Mouse (Mus musculus): Measurements from ENCODE around the gene Drg2. TPM values are rescaled to one million over a fixed set of nuclear protein-coding genes. Genes with fewer than 3 reads are reported as not detected.
"Not testable (repeated sequence)": the region's sequence is repeated elsewhere in the genome, so short reads cannot be mapped to it uniquely, and the experiment has no call there.

Drg2 gene
- polyA plus RNA-seq, 1 experiment from 2014 or later = 36.8 TPM

GRCm38 (mm10) chr11:60422046-60422668 lies 32.2 kb upstream of the Drg2 start:
- H3K9me3 ChIP-seq (replicated peaks; ENCODE audit: control insufficient read depth, low read length) = no peaks in the 10 kb centered on the region
- no peak for ATAC-seq (ENCODE audit: low read depth)
- no peak overlapping the region for H3K27ac ChIP-seq (ENCODE audit: low read length)
- no peaks in the 10 kb centered on the region for H3K36me3 ChIP-seq (ENCODE audit: control insufficient read depth, insufficient read depth)
- H3K4me2 ChIP-seq (ENCODE audit: low read depth, low read length) = no peak overlapping the region
- H3K9ac ChIP-seq (ENCODE audit: low read depth, low read length) = no peak overlapping the region
- peaks cover 12% of the 10 kb centered on the region for H3K4me1 ChIP-seq (ENCODE audit: control insufficient read depth, low read depth, low read length)
- H3K27me3 ChIP-seq (ENCODE audit: control insufficient read depth, insufficient read depth, low read depth, low read length) = no peaks in the 10 kb centered on the region
- no peak overlapping the region for H3K4me3 ChIP-seq (ENCODE audit: low read depth, low read length)
- WGBS (ENCODE audit: insufficient replicate concordance) = 67% methylated on average over 5 of the region's 6 CpGs

- Histone ChIP-seq H3K4me3 (ENCODE audit: low read depth, low read length) (no peak overlapping the region), H3K9ac (ENCODE audit: low read depth, low read length) (no peak overlapping the region), H3K36me3 (ENCODE audit: control insufficient read depth, insufficient read depth) (no peaks in the 10 kb centered on the region), H3K4me2 (ENCODE audit: low read depth, low read length) (no peak overlapping the region), H3K4me1 (ENCODE audit: control insufficient read depth, low read depth, low read length) (peaks cover 10% of the 10 kb centered on the region), H3K27ac (ENCODE audit: low read length) (no peak overlapping the region), H3K9me3 (replicated peaks; ENCODE audit: control insufficient read depth, low read length) (no peaks in the 10 kb centered on the region), H3K27me3 (ENCODE audit: control insufficient read depth, insufficient read depth, low read depth, low read length) (no peaks in the 10 kb centered on the region)
- 78% methylated on average over 1 of the region's 1 CpGs for WGBS (ENCODE audit: insufficient replicate concordance)
- no peak for ATAC-seq (ENCODE audit: low read depth)
Observed at GRCm38 (mm10) chr11:60423006-60423405, 31.4 kb upstream of the Drg2 start.

DNA sequence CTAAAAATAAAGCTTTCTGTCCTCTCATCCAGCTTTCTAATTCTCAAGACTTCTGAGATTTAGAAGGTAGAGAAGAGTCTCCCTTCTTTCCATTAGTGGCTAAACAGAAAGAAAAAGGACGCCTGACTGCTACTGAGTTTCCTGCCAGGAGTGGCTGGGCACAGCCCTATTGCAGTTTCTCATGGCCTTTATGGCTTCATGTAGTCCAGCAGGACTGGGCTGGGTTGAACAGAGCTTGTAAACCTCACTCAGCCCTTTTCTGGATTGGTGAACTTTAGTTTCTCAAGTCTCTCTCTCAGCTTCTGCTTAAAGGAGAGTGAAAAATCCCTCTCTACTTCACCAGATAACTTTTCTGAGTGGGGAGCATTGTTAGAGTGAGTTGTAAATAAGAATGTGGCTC lies 28.0 kb upstream of the Drg2 start:
- H3K9me3 ChIP-seq (replicated peaks; ENCODE audit: control insufficient read depth, low read length) = no peaks in the 10 kb centered on the region
- H3K27me3 ChIP-seq (ENCODE audit: control insufficient read depth, insufficient read depth, low read depth, low read length) = no peaks in the 10 kb centered on the region
- no peak overlapping the region for H3K27ac ChIP-seq (ENCODE audit: low read length)
- WGBS (ENCODE audit: insufficient replicate concordance) = 77% methylated on average over 1 of the region's 1 CpGs
- H3K4me2 ChIP-seq (ENCODE audit: low read depth, low read length) = no peak overlapping the region
- no peak overlapping the region for H3K9ac ChIP-seq (ENCODE audit: low read depth, low read length)
- H3K4me3 ChIP-seq (ENCODE audit: low read depth, low read length) = no peak overlapping the region
- H3K36me3 ChIP-seq (ENCODE audit: control insufficient read depth, insufficient read depth) = no peaks in the 10 kb centered on the region
- no peaks in the 10 kb centered on the region; the same call in 1 of the 2 replicates for H3K4me1 ChIP-seq (ENCODE audit: control insufficient read depth, low read depth, low read length)
- no peak for ATAC-seq (ENCODE audit: low read depth)

GRCm38 (mm10) chr11:60427628-60428027 lies 26.8 kb upstream of the Drg2 start:
- Histone ChIP-seq H3K27me3 (ENCODE audit: control insufficient read depth, insufficient read depth, low read depth, low read length) (no peaks in the 10 kb centered on the region), H3K4me2 (ENCODE audit: low read depth, low read length) (no peak overlapping the region), H3K9me3 (replicated peaks; ENCODE audit: control insufficient read depth, low read length) (no peaks in the 10 kb centered on the region), H3K9ac (ENCODE audit: low read depth, low read length) (no peak overlapping the region), H3K27ac (ENCODE audit: low read length) (no peak overlapping the region), H3K4me3 (ENCODE audit: low read depth, low read length) (no peak overlapping the region), H3K36me3 (ENCODE audit: control insufficient read depth, insufficient read depth) (peaks cover 3% of the 10 kb centered on the region; the same call in 1 of the 2 replicates), H3K4me1 (ENCODE audit: control insufficient read depth, low read depth, low read length) (no peaks in the 10 kb centered on the region; the same call in 1 of the 2 replicates)
- no peak for ATAC-seq (ENCODE audit: low read depth)
- 61% methylated on average over 3 of the region's 3 CpGs for WGBS (ENCODE audit: insufficient replicate concordance)

DNA sequence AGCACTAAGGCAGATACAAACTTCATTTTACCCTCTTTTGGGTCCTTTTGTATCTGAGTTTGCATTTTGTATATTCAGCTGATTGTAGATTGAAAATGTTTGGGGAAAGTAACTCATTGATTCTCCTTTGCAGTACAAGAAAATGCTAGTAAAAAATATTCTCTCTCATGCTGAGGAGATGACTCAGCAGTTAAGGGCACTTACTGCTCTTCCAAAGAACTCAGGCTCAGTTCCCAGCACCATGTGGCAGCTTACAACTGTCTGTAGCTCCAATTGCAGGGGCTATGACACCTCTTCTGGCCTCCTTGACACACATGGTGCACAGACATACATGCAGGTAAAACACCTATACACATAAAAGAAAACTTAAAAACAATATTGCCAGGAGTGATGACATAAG lies 20.9 kb upstream of the Drg2 start:
- no peak for ATAC-seq (ENCODE audit: low read depth)
- Histone ChIP-seq H3K9me3 (replicated peaks; ENCODE audit: control insufficient read depth, low read length) (no peaks in the 10 kb centered on the region), H3K4me2 (ENCODE audit: low read depth, low read length) (no peak overlapping the region), H3K36me3 (ENCODE audit: control insufficient read depth, insufficient read depth) (peaks cover 12% of the 10 kb centered on the region), H3K27me3 (ENCODE audit: control insufficient read depth, insufficient read depth, low read depth, low read length) (no peaks in the 10 kb centered on the region), H3K9ac (ENCODE audit: low read depth, low read length) (no peak overlapping the region), H3K4me3 (ENCODE audit: low read depth, low read length) (no peak overlapping the region), H3K27ac (ENCODE audit: low read length) (no peak overlapping the region), H3K4me1 (ENCODE audit: control insufficient read depth, low read depth, low read length) (no peaks in the 10 kb centered on the region; the same call in 1 of the 2 replicates)

DNA sequence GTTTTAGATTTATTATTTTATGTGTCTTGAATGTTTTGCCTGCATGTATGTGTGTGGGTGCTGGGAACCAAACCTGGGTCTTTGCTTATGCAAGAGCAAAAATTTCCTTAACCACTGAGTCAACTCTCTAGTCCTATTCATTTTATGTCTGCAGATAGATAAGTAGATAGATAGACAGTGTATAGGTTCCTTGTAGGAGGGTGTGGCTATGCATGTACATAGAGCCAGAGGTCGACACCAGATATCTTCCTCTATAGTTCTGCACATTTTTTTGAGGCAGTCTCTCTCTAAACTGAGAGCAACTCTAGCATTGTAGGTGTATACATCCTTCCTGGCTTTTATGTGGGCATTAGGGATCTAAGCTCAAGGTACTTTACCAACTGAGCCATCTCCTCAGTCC lies 19.3 kb upstream of the Drg2 start:
- Histone ChIP-seq H3K9ac (ENCODE audit: low read depth, low read length) (no peak overlapping the region), H3K4me1 (ENCODE audit: control insufficient read depth, low read depth, low read length) (no peaks in the 10 kb centered on the region; the same call in 1 of the 2 replicates), H3K27me3 (ENCODE audit: control insufficient read depth, insufficient read depth, low read depth, low read length) (no peaks in the 10 kb centered on the region), H3K27ac (ENCODE audit: low read length) (no peak overlapping the region), H3K4me3 (ENCODE audit: low read depth, low read length) (no peak overlapping the region), H3K9me3 (replicated peaks; ENCODE audit: control insufficient read depth, low read length) (no peaks in the 10 kb centered on the region), H3K4me2 (ENCODE audit: low read depth, low read length) (no peak overlapping the region), H3K36me3 (ENCODE audit: control insufficient read depth, insufficient read depth) (peaks cover 12% of the 10 kb centered on the region)
- WGBS (ENCODE audit: insufficient replicate concordance) = 48% methylated on average over 1 of the region's 1 CpGs
- ATAC-seq (ENCODE audit: low read depth) = no peak

DNA sequence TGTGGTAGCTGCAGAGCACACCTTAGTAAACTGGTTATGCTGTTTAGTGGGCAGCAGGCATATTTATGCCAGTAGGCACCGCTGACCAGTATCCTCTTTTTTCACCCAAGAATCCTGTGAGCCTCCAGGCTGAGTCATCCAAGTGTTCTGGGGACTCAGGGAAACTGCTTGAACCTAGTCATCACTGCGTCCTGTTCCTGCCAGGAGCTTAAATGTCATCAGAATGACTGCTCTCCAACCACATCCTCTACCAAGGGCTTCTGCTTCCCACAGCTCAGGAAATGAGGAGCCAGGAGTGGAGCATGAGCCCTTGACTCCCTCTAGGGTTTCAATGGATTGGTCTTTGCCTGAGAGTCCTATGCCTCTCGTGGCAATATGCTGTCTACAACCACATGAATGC lies 17.8 kb upstream of the Drg2 start:
- Histone ChIP-seq H3K4me2 (ENCODE audit: low read depth, low read length) (no peak overlapping the region), H3K4me3 (ENCODE audit: low read depth, low read length) (no peak overlapping the region), H3K27ac (ENCODE audit: low read length) (no peak overlapping the region), H3K9me3 (replicated peaks; ENCODE audit: control insufficient read depth, low read length) (no peaks in the 10 kb centered on the region), H3K27me3 (ENCODE audit: control insufficient read depth, insufficient read depth, low read depth, low read length) (no peaks in the 10 kb centered on the region), H3K36me3 (ENCODE audit: control insufficient read depth, insufficient read depth) (peaks cover 12% of the 10 kb centered on the region), H3K9ac (ENCODE audit: low read depth, low read length) (no peak overlapping the region), H3K4me1 (ENCODE audit: control insufficient read depth, low read depth, low read length) (no peaks in the 10 kb centered on the region; the same call in 1 of the 2 replicates)
- 61% methylated on average over 3 of the region's 3 CpGs for WGBS (ENCODE audit: insufficient replicate concordance)
- no peak for ATAC-seq (ENCODE audit: low read depth)

GRCm38 (mm10) chr11:60439621-60440020 lies 14.8 kb upstream of the Drg2 start:
- not testable (repeated sequence) for H3K4me1 ChIP-seq (ENCODE audit: control insufficient read depth, low read depth, low read length); H3K9ac ChIP-seq (ENCODE audit: low read depth, low read length); H3K4me3 ChIP-seq (ENCODE audit: low read depth, low read length); H3K27me3 ChIP-seq (ENCODE audit: control insufficient read depth, insufficient read depth, low read depth, low read length); H3K4me2 ChIP-seq (ENCODE audit: low read depth, low read length); H3K27ac ChIP-seq (ENCODE audit: low read length); H3K9me3 ChIP-seq (replicated peaks; ENCODE audit: control insufficient read depth, low read length); ATAC-seq (ENCODE audit: low read depth)
- WGBS (ENCODE audit: insufficient replicate concordance) = 58% methylated on average over 1 of the region's 1 CpGs
- H3K36me3 ChIP-seq (ENCODE audit: control insufficient read depth, insufficient read depth) = peaks cover 13% of the 10 kb centered on the region

GRCm38 (mm10) chr11:60440176-60440575 lies 14.2 kb upstream of the Drg2 start:
- H3K36me3 ChIP-seq (ENCODE audit: control insufficient read depth, insufficient read depth) = peaks cover 10% of the 10 kb centered on the region
- no peak overlapping the region for H3K4me2 ChIP-seq (ENCODE audit: low read depth, low read length)
- H3K9me3 ChIP-seq (replicated peaks; ENCODE audit: control insufficient read depth, low read length) = no peaks in the 10 kb centered on the region
- ATAC-seq (ENCODE audit: low read depth) = no peak
- H3K27me3 ChIP-seq (ENCODE audit: control insufficient read depth, insufficient read depth, low read depth, low read length) = no peaks in the 10 kb centered on the region
- H3K4me1 ChIP-seq (ENCODE audit: control insufficient read depth, low read depth, low read length) = no peaks in the 10 kb centered on the region
- 55% methylated on average over 7 of the region's 7 CpGs for WGBS (ENCODE audit: insufficient replicate concordance)
- H3K4me3 ChIP-seq (ENCODE audit: low read depth, low read length) = no peak overlapping the region
- H3K9ac ChIP-seq (ENCODE audit: low read depth, low read length) = no peak overlapping the region
- H3K27ac ChIP-seq (ENCODE audit: low read length) = no peak overlapping the region
